Mouse (Mus musculus) CD4-positive, CD25-positive, alpha-beta regulatory T cell, adult 2 months (primary cell): Measurements from ENCODE around the gene Unc80.

Source experiments
- DNase-seq: peaks from one replicate; pipeline ENCODE4 v3.0.0-alpha.2; 2012; ENCODE audit warnings: low read depth, low spot score

Gene Unc80

GRCm38 (mm10) chr1:66704523-66704922 is 236.4 kb downstream of the Unc80 start:
- DNase-seq: no peak

- DNase-seq: no peak
Measured at GRCm38 (mm10) chr1:66712859-66713258, 244.7 kb downstream of the Unc80 start.

GRCm38 (mm10) chr1:66730581-66730980 is 262.4 kb downstream of the Unc80 start:
- DNase-seq: no peak
